Mouse (Mus musculus): Measurements from ENCODE around the gene Fbxo2. TPM values are rescaled to one million over a fixed set of nuclear protein-coding genes. Genes with fewer than 3 reads are reported as not detected.
A peak's percentile ranks its signal among the peaks of the same experiment; 100 is the strongest.

Fbxo2 gene
- polyA plus RNA-seq, 1 experiment from 2014 or later = 1.9 TPM

DNA sequence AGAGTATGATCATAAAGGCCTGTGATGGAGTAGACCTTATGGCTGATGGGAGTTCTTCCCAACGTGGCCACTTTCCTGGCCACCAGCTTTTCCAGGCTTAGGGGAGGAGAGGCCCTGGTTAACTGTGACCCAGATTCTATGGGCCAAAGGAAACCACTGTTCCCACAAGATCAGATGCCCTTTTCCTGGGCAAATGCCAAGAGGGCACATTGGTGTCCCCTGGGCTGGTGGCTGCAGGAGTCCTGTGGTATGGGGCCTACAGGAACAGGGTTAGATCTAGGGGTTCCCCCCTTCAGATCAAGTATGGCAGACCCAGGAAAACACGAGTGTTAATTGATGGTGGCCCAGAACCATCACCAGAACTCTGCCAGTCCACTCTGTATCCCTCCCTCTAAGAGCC is 12.7 kb upstream of the Fbxo2 start:
- Histone ChIP-seq H3K4me2 (ENCODE audit: low read depth, low read length) (no peak overlapping the region), H3K4me1 (ENCODE audit: control insufficient read depth, insufficient read depth, low read length) (no peaks in the 10 kb centered on the region; the same call in 1 of the 2 replicates), H3K9ac (replicated peaks; ENCODE audit: low read length) (no peak overlapping the region), H3K27me3 (ENCODE audit: control insufficient read depth, insufficient read depth, low read length) (no peaks in the 10 kb centered on the region), H3K27ac (replicated peaks; ENCODE audit: low read depth, low read length) (no peak overlapping the region), H3K9me3 (replicated peaks; ENCODE audit: control insufficient read depth, low read length) (no peaks in the 10 kb centered on the region), H3K4me3 (ENCODE audit: low read depth, low read length) (no peak overlapping the region), H3K36me3 (replicated peaks; ENCODE audit: control insufficient read depth, insufficient read depth, low read depth, low read length) (peaks cover 2% of the 10 kb centered on the region)
- DNase-seq (ENCODE audit: low spot score) = no peak
- WGBS = 97% methylated on average over 2 of the region's 2 CpGs
- ATAC-seq (replicated peaks; ENCODE audit: insufficient number of reproducible peaks, low FRiP score, low TSS enrichment, low read depth) = no peak

DNA sequence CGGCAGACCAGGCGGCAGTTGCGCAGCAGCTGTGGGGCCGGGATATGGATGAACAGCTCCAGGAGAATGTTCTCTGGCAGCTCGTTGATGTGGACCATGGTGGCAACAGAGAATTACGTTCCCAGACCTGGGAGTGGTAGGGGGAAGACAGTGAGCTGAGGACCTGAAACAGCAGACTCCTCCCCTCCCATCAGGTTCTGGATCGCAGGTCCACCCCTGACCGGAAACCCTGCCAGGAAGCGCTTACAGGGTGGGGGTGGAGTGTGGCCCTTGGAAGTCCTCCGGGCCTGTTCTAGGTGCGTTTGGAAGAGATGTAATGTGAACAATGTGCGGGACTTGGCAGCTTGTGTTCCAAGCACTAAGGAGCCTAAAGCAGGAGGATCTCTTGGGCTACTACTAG is 10.9 kb upstream of the Fbxo2 start:
- Histone ChIP-seq H3K27ac (replicated peaks; ENCODE audit: low read depth, low read length) (no peak overlapping the region), H3K9ac (replicated peaks; ENCODE audit: low read length) (no peak overlapping the region), H3K4me1 (ENCODE audit: control insufficient read depth, insufficient read depth, low read length) (no peaks in the 10 kb centered on the region; the same call in 1 of the 2 replicates), H3K4me3 (ENCODE audit: low read depth, low read length) (no peak overlapping the region), H3K4me2 (ENCODE audit: low read depth, low read length) (no peak overlapping the region), H3K9me3 (replicated peaks; ENCODE audit: control insufficient read depth, low read length) (no peaks in the 10 kb centered on the region), H3K36me3 (replicated peaks; ENCODE audit: control insufficient read depth, insufficient read depth, low read depth, low read length) (peaks cover 2% of the 10 kb centered on the region), H3K27me3 (ENCODE audit: control insufficient read depth, insufficient read depth, low read length) (no peaks in the 10 kb centered on the region)
- WGBS = 57% methylated on average over 12 of the region's 12 CpGs
- DNase-seq (ENCODE audit: low spot score) (no peak), ATAC-seq (replicated peaks; ENCODE audit: insufficient number of reproducible peaks, low FRiP score, low TSS enrichment, low read depth) (no peak)

DNA sequence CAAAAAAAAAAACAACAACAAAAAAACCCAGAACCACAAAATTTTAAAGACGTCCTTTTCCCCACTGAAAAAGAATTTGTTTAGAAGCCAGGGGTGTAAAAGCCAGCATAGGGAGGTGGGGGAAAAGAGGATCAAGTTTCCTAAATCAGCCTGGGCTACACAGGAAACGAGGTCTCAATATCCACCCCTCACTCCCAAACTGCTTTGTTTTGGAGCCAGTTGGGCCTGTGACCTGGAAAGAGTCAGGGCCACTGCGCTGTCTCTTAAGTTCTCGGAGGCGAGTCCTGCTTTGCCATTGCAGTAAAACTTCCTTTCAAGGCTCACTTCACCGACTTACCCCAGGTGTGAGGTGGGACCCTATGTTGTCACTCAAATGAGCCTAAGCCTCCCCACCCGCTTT is 10.2 kb upstream of the Fbxo2 start:
- no peak overlapping the region for H3K9ac ChIP-seq (replicated peaks; ENCODE audit: low read length)
- peak; percentile 28 for DNase-seq (ENCODE audit: low spot score)
- no peaks in the 10 kb centered on the region for H3K27me3 ChIP-seq (ENCODE audit: control insufficient read depth, insufficient read depth, low read length)
- no peak overlapping the region for H3K4me3 ChIP-seq (ENCODE audit: low read depth, low read length)
- H3K4me1 ChIP-seq (ENCODE audit: control insufficient read depth, insufficient read depth, low read length) = no peaks in the 10 kb centered on the region; the same call in 1 of the 2 replicates
- WGBS = 17% methylated on average over 7 of the region's 7 CpGs
- no peak for ATAC-seq (replicated peaks; ENCODE audit: insufficient number of reproducible peaks, low FRiP score, low TSS enrichment, low read depth)
- H3K9me3 ChIP-seq (replicated peaks; ENCODE audit: control insufficient read depth, low read length) = no peaks in the 10 kb centered on the region
- H3K36me3 ChIP-seq (replicated peaks; ENCODE audit: control insufficient read depth, insufficient read depth, low read depth, low read length) = peaks cover 2% of the 10 kb centered on the region
- H3K4me2 ChIP-seq (ENCODE audit: low read depth, low read length) = no peak overlapping the region
- H3K27ac ChIP-seq (replicated peaks; ENCODE audit: low read depth, low read length) = no peak overlapping the region

DNA sequence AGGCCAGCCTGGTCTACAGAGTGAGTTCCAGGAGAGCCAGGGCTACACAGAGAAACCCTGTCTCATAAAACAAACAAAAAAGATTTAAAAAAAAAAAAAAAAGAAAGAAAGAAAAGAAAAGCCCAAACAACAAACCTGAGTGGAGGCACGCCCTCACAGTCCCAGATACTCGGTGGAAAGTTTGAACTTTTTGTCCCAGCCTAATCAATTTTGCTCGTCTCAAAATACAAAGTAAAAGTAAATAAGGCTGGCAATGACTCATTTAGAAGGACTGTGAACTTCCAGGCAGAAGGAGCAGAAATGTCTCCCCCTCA is 9.5 kb upstream of the Fbxo2 start:
- no peaks in the 10 kb centered on the region for H3K9me3 ChIP-seq (replicated peaks; ENCODE audit: control insufficient read depth, low read length)
- H3K4me3 ChIP-seq (ENCODE audit: low read depth, low read length) = no peak overlapping the region
- H3K4me1 ChIP-seq (ENCODE audit: control insufficient read depth, insufficient read depth, low read length) = no peaks in the 10 kb centered on the region; the same call in 1 of the 2 replicates
- ATAC-seq (replicated peaks; ENCODE audit: insufficient number of reproducible peaks, low FRiP score, low TSS enrichment, low read depth) (no peak), DNase-seq (ENCODE audit: low spot score) (no peak)
- H3K36me3 ChIP-seq (replicated peaks; ENCODE audit: control insufficient read depth, insufficient read depth, low read depth, low read length) = no peaks in the 10 kb centered on the region; the same call in none of the 2 replicates
- H3K9ac ChIP-seq (replicated peaks; ENCODE audit: low read length) = peak overlapping the region; percentile 67
- H3K4me2 ChIP-seq (ENCODE audit: low read depth, low read length) = peak overlapping the region; percentile 98
- H3K27me3 ChIP-seq (ENCODE audit: control insufficient read depth, insufficient read depth, low read length) = no peaks in the 10 kb centered on the region
- H3K27ac ChIP-seq (replicated peaks; ENCODE audit: low read depth, low read length) = no peak overlapping the region
- WGBS = 50% methylated on average over 3 of the region's 3 CpGs

DNA sequence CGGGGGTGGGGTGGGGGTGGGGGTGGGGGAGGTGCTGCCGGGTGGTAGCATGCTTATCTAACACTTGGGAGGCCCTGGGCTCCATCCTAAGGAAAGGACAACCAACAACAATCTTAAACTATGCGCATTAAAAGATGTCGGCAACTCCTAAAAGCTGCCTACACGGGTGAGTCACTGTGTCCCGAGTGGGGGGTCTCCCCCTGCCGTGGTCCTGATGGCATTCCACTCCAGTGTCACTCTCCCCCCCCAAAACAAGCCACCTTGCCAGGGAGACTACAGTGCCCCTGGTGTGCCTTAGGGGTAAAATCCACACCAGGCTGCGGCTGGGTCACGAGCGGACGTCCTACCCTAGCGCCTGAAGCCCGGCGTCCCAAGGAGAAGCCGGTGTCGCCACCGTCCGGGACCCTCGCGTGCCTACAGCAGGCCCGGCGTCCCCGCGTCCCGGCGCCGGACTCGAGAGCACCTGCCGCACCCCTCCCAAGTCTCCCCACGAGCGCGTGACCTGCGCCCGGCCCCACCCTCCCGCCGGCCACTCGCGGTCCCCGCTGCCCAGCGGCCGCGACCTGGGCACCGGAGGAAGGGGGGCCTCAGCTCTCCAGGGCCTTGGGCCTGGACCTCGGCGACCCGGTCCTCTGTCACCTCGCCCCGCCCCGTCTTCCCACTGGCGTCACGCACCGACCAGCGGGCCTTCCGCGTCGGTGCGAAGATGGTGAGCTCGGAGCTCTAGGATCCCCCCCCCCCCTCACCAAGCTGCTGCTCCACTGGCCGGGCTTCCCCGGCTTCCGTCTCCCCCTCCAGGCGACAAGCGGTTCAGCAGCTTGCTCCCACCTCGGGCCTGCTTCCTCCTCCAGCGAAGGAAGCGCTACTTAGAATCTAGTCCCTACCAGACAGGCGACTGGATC is 8.9 kb upstream of the Fbxo2 start, which contains the start of gene Fbxo6:
Gene Fbxo6 (minus strand): TSS at position 874 of the 902 bp plus-strand sequence.
- Histone ChIP-seq H3K9me3 (replicated peaks; ENCODE audit: control insufficient read depth, low read length) (no peaks in the 10 kb centered on the region), H3K27ac (replicated peaks; ENCODE audit: low read depth, low read length) (0 out of 2 replicates have a peak within 1 kb of the TSS, but pooled peaks have one; percentile 21), H3K9ac (replicated peaks; ENCODE audit: low read length) (peak within 1 kb of the TSS; percentile 67), H3K27me3 (ENCODE audit: control insufficient read depth, insufficient read depth, low read length) (no peaks in the 10 kb centered on the region), H3K4me1 (ENCODE audit: control insufficient read depth, insufficient read depth, low read length) (no peaks in the 10 kb centered on the region; the same call in 1 of the 2 replicates), H3K4me2 (ENCODE audit: low read depth, low read length) (peak within 1 kb of the TSS; percentile 98), H3K4me3 (ENCODE audit: low read depth, low read length) (peak within 1 kb of the TSS; percentile 56), H3K36me3 (replicated peaks; ENCODE audit: control insufficient read depth, insufficient read depth, low read depth, low read length) (no peaks in the 10 kb centered on the region; the same call in 1 of the 2 replicates)
- WGBS = 2% methylated on average over 63 of the region's 67 CpGs
- peak; percentile 88 for DNase-seq (ENCODE audit: low spot score)
- ATAC-seq (replicated peaks; ENCODE audit: insufficient number of reproducible peaks, low FRiP score, low TSS enrichment, low read depth) = peak; percentile 68

DNA sequence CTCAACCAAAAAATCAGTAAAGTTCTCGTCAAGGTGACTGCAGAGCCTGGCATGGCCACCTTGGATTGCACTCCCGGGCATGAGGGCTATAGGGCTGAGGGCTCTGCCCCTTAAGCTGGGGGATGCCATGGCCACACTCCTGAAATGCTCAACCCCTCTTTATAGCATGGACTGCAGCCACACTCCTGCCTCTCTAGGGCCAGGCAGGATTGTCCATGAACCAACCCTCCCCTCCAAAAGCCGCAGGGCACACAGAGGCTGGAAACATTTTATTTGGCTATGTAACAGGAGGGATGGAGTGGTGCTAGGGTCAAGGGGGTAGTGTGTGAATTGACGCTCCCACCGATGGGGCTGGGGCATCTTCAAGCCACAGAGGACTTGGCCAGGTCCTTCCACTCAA is 7.9 kb upstream of the Fbxo2 start:
- no peaks in the 10 kb centered on the region; the same call in 1 of the 2 replicates for H3K36me3 ChIP-seq (replicated peaks; ENCODE audit: control insufficient read depth, insufficient read depth, low read depth, low read length)

DNA sequence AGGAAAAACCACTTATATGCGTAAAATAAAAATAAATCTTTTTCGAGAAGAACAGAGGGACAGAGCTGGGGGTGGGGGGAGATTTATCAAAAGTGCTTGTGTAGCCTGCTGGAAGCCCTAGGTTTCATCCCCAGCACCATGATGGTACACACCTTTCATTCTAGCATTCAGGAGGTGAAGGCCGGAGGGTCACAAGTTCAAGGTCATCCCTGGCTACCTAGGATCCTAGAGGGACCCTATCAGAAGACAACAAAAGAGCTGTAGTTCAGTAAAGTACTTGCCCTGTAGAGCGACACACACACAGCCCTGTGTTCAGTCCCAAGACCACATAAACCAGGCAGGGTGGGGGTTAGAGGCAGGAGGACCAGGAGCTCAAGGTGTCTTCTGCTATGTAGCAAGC is 6.4 kb upstream of the Fbxo2 start:
- H3K27me3 ChIP-seq (ENCODE audit: control insufficient read depth, insufficient read depth, low read length) = no peaks in the 10 kb centered on the region
- H3K4me2 ChIP-seq (ENCODE audit: low read depth, low read length) = no peak overlapping the region
- no peak overlapping the region for H3K27ac ChIP-seq (replicated peaks; ENCODE audit: low read depth, low read length)
- WGBS = 91% methylated on average over 4 of the region's 4 CpGs
- no peak overlapping the region for H3K4me3 ChIP-seq (ENCODE audit: low read depth, low read length)
- H3K9ac ChIP-seq (replicated peaks; ENCODE audit: low read length) = no peak overlapping the region
- H3K9me3 ChIP-seq (replicated peaks; ENCODE audit: control insufficient read depth, low read length) = no peaks in the 10 kb centered on the region
- H3K4me1 ChIP-seq (ENCODE audit: control insufficient read depth, insufficient read depth, low read length) = no peaks in the 10 kb centered on the region; the same call in 1 of the 2 replicates
- ATAC-seq (replicated peaks; ENCODE audit: insufficient number of reproducible peaks, low FRiP score, low TSS enrichment, low read depth) (no peak), DNase-seq (ENCODE audit: low spot score) (no peak)
- H3K36me3 ChIP-seq (replicated peaks; ENCODE audit: control insufficient read depth, insufficient read depth, low read depth, low read length) = no peaks in the 10 kb centered on the region; the same call in 1 of the 2 replicates

More for the DNA sequence above, 7.9 kb upstream of the Fbxo2 start:
- DNase-seq (ENCODE audit: low spot score) (no peak), ATAC-seq (replicated peaks; ENCODE audit: insufficient number of reproducible peaks, low FRiP score, low TSS enrichment, low read depth) (no peak; the same call in 1 of the 2 replicates)
- no peaks in the 10 kb centered on the region for H3K9me3 ChIP-seq (replicated peaks; ENCODE audit: control insufficient read depth, low read length)
- no peak overlapping the region for H3K4me2 ChIP-seq (ENCODE audit: low read depth, low read length)
- no peak overlapping the region for H3K27ac ChIP-seq (replicated peaks; ENCODE audit: low read depth, low read length)
- no peaks in the 10 kb centered on the region; the same call in 1 of the 2 replicates for H3K4me1 ChIP-seq (ENCODE audit: control insufficient read depth, insufficient read depth, low read length)
- WGBS = 82% methylated on average over 5 of the region's 5 CpGs
- H3K9ac ChIP-seq (replicated peaks; ENCODE audit: low read length) = no peak overlapping the region
- no peak overlapping the region for H3K4me3 ChIP-seq (ENCODE audit: low read depth, low read length)
- no peaks in the 10 kb centered on the region for H3K27me3 ChIP-seq (ENCODE audit: control insufficient read depth, insufficient read depth, low read length)

DNA sequence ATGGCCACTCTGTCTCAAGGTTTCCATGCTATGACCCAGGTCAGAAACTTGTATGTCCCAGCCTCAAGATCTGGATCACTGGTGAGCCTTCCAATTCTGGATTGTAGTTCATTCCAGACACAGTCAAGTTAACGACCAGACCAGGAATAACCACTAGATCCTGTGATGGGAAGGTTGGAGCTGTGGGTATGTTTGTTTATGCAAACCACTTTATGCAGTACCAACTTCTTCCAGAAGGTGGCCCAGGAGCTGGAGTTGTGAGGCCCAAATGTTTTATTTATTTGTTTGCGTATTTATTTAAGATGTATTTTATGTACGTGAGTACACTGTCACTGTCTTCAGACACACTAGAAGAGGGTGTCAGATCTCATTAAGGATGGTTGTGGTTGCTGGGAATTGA is 5.4 kb upstream of the Fbxo2 start:
- no peaks in the 10 kb centered on the region; the same call in 1 of the 2 replicates for H3K36me3 ChIP-seq (replicated peaks; ENCODE audit: control insufficient read depth, insufficient read depth, low read depth, low read length)
- H3K9ac ChIP-seq (replicated peaks; ENCODE audit: low read length) = no peak overlapping the region
- ATAC-seq (replicated peaks; ENCODE audit: insufficient number of reproducible peaks, low FRiP score, low TSS enrichment, low read depth) (no peak), DNase-seq (ENCODE audit: low spot score) (peak; percentile 59)
- no peaks in the 10 kb centered on the region for H3K27me3 ChIP-seq (ENCODE audit: control insufficient read depth, insufficient read depth, low read length)
- 62% methylated on average over 3 of the region's 3 CpGs for WGBS
- H3K4me3 ChIP-seq (ENCODE audit: low read depth, low read length) = no peak overlapping the region
- H3K27ac ChIP-seq (replicated peaks; ENCODE audit: low read depth, low read length) = no peak overlapping the region
- no peaks in the 10 kb centered on the region; the same call in 1 of the 2 replicates for H3K4me1 ChIP-seq (ENCODE audit: control insufficient read depth, insufficient read depth, low read length)
- no peak overlapping the region for H3K4me2 ChIP-seq (ENCODE audit: low read depth, low read length)
- H3K9me3 ChIP-seq (replicated peaks; ENCODE audit: control insufficient read depth, low read length) = no peaks in the 10 kb centered on the region
